Mouse (Mus musculus): Measurements from ENCODE around the gene Ube2g1.
A peak's percentile ranks its signal among the peaks of the same experiment; 100 is the strongest.

Gene Ube2g1

GRCm38 (mm10) chr11:72606694-72607407, at the start of gene Ube2g1:
Ube2g1 (plus strand) TSS chr11:72607283.
- peak; percentile 95 for DNase-seq (ENCODE audit: low spot score)

- no peak for DNase-seq (ENCODE audit: low spot score)
Measured at GRCm38 (mm10) chr11:72558155-72558554, 48.9 kb upstream of the Ube2g1 start.

- DNase-seq (ENCODE audit: low spot score), result no peak
Measured at GRCm38 (mm10) chr11:72560661-72561060, 46.4 kb upstream of the Ube2g1 start.

- DNase-seq (ENCODE audit: low spot score), result no peak
Measured at GRCm38 (mm10) chr11:72564232-72564807, 42.8 kb upstream of the Ube2g1 start.

- no peak for DNase-seq (ENCODE audit: low spot score)
Measured at GRCm38 (mm10) chr11:72566304-72566703, 40.8 kb upstream of the Ube2g1 start.

- DNase-seq (ENCODE audit: low spot score), result peak; percentile 47
Measured at GRCm38 (mm10) chr11:72566816-72567338, 40.2 kb upstream of the Ube2g1 start.

- no peak for DNase-seq (ENCODE audit: low spot score)
Measured at GRCm38 (mm10) chr11:72569051-72569450, 38.0 kb upstream of the Ube2g1 start.

- no peak for DNase-seq (ENCODE audit: low spot score)
Measured at GRCm38 (mm10) chr11:72569671-72570318, 37.3 kb upstream of the Ube2g1 start.

- DNase-seq (ENCODE audit: low spot score), result peak; percentile 58
Measured at GRCm38 (mm10) chr11:72570319-72570979, 36.6 kb upstream of the Ube2g1 start.

- no peak for DNase-seq (ENCODE audit: low spot score)
Measured at GRCm38 (mm10) chr11:72573819-72574218, 33.3 kb upstream of the Ube2g1 start.

GRCm38 (mm10) chr11:72576111-72576465, 31.0 kb upstream of the Ube2g1 start:
- DNase-seq (ENCODE audit: low spot score), result no peak

GRCm38 (mm10) chr11:72576466-72577351, 30.4 kb upstream of the Ube2g1 start:
- no peak for DNase-seq (ENCODE audit: low spot score)

GRCm38 (mm10) chr11:72578471-72578870, 28.6 kb upstream of the Ube2g1 start:
- no peak for DNase-seq (ENCODE audit: low spot score)

- no peak for DNase-seq (ENCODE audit: low spot score)
Measured at GRCm38 (mm10) chr11:72581609-72582447, 25.3 kb upstream of the Ube2g1 start.

- DNase-seq (ENCODE audit: low spot score), result no peak
Measured at GRCm38 (mm10) chr11:72582448-72582705, 24.7 kb upstream of the Ube2g1 start.

- no peak for DNase-seq (ENCODE audit: low spot score)
Measured at GRCm38 (mm10) chr11:72583092-72583491, 24.0 kb upstream of the Ube2g1 start.

- no peak for DNase-seq (ENCODE audit: low spot score)
Measured at GRCm38 (mm10) chr11:72586570-72586969, 20.5 kb upstream of the Ube2g1 start.

GRCm38 (mm10) chr11:72587537-72588233, 19.4 kb upstream of the Ube2g1 start:
- DNase-seq (ENCODE audit: low spot score), result no peak

- DNase-seq (ENCODE audit: low spot score), result no peak
Measured at GRCm38 (mm10) chr11:72595010-72595737, 11.9 kb upstream of the Ube2g1 start.

- no peak for DNase-seq (ENCODE audit: low spot score)
Measured at GRCm38 (mm10) chr11:72597780-72598179, 9.3 kb upstream of the Ube2g1 start.

All from left cerebral cortex, adult 11 months (tissue).